Mouse (Mus musculus) stomach, postnatal 0 days (tissue): ENCODE measurements at regions not wholly inside any gene's neighbourhood (a gene's known extent, or its start where the extent isn't known, plus 50 kb on each side); places are given as distances from the start of the nearest gene placed in this dataset.

Experiments used
- CTCF ChIP-seq: IDR thresholded peaks from 2 replicates; pipeline ENCODE4 v1.5.1; 2016; ENCODE audit warnings: antibody characterized with exemption, low read depth, mild to moderate bottlenecking, moderate library complexity
- EP300 ChIP-seq: optimal IDR thresholded peaks from 2 replicates; pipeline ENCODE3; 2016; ENCODE audit warnings: antibody characterized with exemption

GRCm38 (mm10) chr10:9258705-9259104 lies 372.8 kb upstream of the Sash1 start:
- TF ChIP-seq CTCF (no peak), EP300 (no peak)
